Mouse (Mus musculus) G1E (cell line): Measurements from ENCODE around the gene Slc25a31.

Source experiments
- CTCF ChIP-seq: IDR thresholded peaks from 2 replicates; pipeline ENCODE4 v1.5.1; 2012; ENCODE audit warnings: low read depth, low read length, inconsistent platforms, mixed read lengths
- GATA1 ChIP-seq: IDR thresholded peaks from 2 replicates; pipeline ENCODE4 v1.6.1; 2012; ENCODE audit warnings: borderline replicate concordance, low read length, inconsistent platforms, mixed read lengths
- GATA2 ChIP-seq: IDR thresholded peaks from 2 replicates; pipeline ENCODE4 v1.6.1; 2012; ENCODE audit warnings: low read depth, low read length, inconsistent platforms, borderline replicate concordance
- POLR2AphosphoS5 ChIP-seq: IDR thresholded peaks from 2 replicates; pipeline ENCODE4 v1.6.1; 2012; ENCODE audit warnings: low read depth, low read length, inconsistent platforms; ENCODE audit not compliant: insufficient replicate concordance
- TAL1 ChIP-seq: conservative IDR thresholded peaks from 2 replicates; pipeline ENCODE4 v1.6.1; 2012; ENCODE audit warnings: low read depth, low read length, inconsistent platforms, mixed read lengths

DNA sequence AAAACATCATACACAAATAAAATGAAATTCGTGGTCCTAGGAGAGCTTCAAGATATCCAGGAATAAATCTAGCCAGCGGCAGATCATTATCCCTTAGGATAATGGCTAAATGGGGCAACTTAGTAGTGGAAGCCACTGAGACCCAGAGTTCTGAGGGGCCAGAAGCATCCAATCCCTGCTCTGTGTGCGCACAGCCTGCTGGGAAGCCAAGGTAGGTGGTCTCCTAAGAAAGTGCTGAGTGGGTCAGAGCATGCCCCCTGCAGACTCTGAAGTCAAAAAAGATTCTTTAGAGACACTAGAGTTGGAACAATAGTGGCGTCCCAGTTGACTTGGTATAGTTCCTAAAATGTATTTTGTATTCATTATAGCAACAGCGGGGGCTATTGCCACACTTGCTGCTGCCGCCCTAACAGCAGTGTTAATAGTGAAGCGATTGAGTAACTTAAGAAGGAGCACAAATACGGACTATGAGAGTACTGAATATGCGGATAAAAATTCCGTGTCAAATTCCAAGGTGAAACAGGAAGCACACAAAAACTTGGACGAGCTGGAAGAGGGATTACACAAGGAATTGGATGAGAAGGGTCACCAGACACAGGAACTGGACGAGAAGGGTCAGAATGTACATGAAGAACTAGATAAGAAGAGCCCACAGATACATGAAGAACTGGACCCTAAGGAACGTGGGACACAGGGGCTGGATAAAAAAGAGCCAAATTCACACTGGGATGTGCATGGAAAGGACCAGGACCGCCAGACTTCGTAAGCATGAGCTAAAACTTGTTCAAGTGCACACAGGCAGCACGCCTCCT lies 35.6 kb downstream of the Slc25a31 start, which contains the start of gene Hspa4l:
- no peak for TF ChIP-seq CTCF
- no peak for TF ChIP-seq GATA1
- TF ChIP-seq GATA2: no peak
- TF ChIP-seq TAL1: no peak
- TF ChIP-seq POLR2AphosphoS5: no peak
